Mouse (Mus musculus): ENCODE measurements around the gene Spast.

DNA sequence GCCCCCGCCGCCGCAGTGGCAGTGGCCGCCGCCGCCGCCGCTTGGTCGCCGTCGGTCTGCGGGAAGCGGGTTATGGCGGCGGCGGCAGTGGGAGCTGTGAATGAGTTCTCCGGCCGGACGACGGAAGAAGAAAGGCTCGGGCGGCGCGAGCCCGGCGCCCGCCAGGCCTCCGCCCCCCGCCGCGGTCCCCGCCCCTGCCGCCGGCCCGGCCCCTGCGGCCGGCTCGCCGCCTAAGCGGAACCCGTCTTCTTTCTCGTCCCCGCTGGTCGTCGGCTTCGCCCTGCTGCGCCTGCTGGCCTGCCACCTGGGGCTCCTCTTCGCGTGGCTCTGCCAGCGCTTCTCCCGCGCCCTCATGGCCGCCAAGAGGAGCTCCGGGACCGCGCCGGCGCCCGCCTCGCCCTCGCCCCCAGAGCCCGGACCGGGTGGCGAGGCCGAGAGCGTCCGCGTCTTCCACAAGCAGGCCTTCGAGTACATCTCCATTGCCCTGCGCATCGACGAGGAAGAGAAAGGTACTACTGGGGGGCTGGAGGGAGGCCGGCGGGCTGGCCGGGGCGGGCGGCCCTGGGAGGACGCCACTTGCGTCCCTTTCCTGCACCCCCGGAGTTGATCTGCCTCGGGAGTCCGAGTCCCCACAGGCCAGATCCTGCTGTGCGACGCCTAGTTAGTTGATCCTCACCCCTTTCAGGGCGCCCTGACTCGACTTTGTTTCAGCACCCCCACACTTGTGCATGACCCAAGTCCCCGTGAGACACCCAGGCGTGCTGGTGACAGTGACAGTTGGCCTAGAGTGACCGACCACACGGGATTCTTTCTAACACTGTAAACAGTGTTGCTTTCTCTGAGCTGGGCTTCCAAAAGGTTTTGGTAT, at the start of gene Spast:
- TF ChIP-seq CTCF (IDR thresholded peaks at IDR 0.05; ENCODE audit: low read depth), result no peak
- no peak for TF ChIP-seq EP300 (optimal IDR thresholded peaks at IDR 0.05)

All from stomach, postnatal 0 days (tissue).